Mouse (Mus musculus) midbrain, embryonic 15.5 days (tissue): ENCODE results near the gene Ccdc34. TPM values are rescaled to one million over a fixed set of nuclear protein-coding genes. Genes with fewer than 3 reads are reported as not detected.
A peak's percentile ranks its signal among the peaks of the same experiment; 100 is the strongest.

ENCODE experiments used
- ATAC-seq: fragments of 200-750 bp; cut with Nextera tagmentation; replicated peaks from 2 replicates; pipeline ENCODE4 v1.8.0; 2017; ENCODE audit warnings: moderate TSS enrichment
- H3K27ac ChIP-seq: fragments of 300-500 bp; sonication (generic); 2 replicates; pipeline ENCODE4 v1.5.1; 2015; ENCODE audit warnings: mild to moderate bottlenecking, inconsistent platforms
- H3K27me3 ChIP-seq: fragments of 300-500 bp; sonication (generic); replicated peaks from 2 replicates; pipeline ENCODE4 v1.6.1; 2015; ENCODE audit warnings: inconsistent platforms
- H3K36me3 ChIP-seq: fragments of 300-500 bp; sonication (generic); replicated peaks from 2 replicates; pipeline ENCODE4 v1.6.1; 2015; ENCODE audit warnings: inconsistent platforms
- H3K4me1 ChIP-seq: fragments of 300-500 bp; sonication (generic); 2 replicates; pipeline ENCODE4 v1.6.1; 2015; ENCODE audit warnings: inconsistent platforms
- H3K4me2 ChIP-seq: fragments of 300-500 bp; sonication (generic); 2 replicates; pipeline ENCODE4 v1.6.1; 2015; ENCODE audit warnings: inconsistent platforms, mild to moderate bottlenecking, moderate library complexity
- H3K4me3 ChIP-seq: fragments of 300-500 bp; sonication (generic); 2 replicates; pipeline ENCODE4 v1.5.1; 2015; ENCODE audit warnings: mild to moderate bottlenecking, inconsistent platforms
- H3K9ac ChIP-seq: fragments of 300-500 bp; sonication (generic); 2 replicates; pipeline ENCODE4 v1.6.1; 2015; ENCODE audit warnings: mild to moderate bottlenecking, inconsistent platforms
- H3K9me3 ChIP-seq: fragments of 300-500 bp; sonication (generic); 2 replicates; pipeline ENCODE4 v1.6.1; 2016; ENCODE audit warnings: inconsistent platforms
- WGBS: fragments of 180-500 bp; shearing (Covaris S2); methylation state at CpG from one replicate; pipeline ENCODE4 v1.1.7; 2015; ENCODE audit warnings: mixed read lengths; 5-methylcytosine and 5-hydroxymethylcytosine counted together
- polyA plus RNA-seq: library from polyadenylated mRNA; unstranded; fragments of >200 nt; fragmentation: Nextera tagmentation; extraction: Ambion mirVana; gene quantifications from 2 replicates; pipeline ENCODE4 v1.2.1, GENCODE M21; 2015

Gene Ccdc34
- 29.8 and 30.2 TPM in 2 replicates for polyA plus RNA-seq

DNA sequence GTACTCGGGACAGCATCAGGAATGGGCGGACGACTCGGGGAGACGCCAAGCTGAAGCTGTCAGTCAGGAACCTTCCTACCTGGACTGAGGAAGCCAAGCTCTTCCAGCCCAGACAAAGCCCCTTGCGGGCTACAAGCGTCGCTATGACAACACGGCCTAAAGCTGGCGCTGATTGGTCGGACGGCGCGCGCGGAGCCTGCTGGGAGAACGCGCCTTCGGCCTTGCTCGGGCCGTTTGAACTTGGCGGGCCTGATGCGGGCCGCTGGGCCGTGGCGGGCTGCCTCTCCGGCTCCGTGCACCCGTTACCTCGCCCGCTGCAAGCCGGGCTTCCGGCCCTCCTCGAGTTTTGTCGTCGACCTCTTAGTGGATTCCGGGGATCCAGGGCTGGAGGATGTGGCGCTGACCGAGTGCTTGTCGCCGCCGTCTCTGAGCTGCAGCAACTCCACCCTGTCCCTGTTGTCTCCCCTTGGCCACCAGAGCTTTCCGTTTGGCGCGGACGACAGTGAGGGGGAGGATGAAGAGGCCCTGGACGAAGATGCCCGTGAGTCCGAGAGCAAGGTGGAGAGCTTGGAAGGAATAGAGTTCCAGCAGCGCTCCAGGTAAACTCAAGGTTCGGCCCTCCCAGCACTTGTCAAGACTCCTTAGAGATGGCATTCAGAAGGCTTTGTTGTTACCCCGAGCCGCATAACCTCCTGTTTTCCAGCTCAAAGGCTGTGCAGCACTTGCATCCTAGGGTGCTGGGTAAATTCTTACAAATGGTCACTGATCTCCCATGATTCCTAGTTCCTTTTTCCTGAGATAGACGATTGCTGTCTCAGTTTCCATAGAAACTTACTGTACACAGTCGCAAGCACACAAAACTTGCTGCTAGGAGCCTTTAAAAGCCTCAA, at the start of gene Ccdc34:
Gene Ccdc34 (plus strand): TSS at position 202 of the 890 bp plus-strand sequence.
- ATAC-seq, result peak; percentile 100
- H3K9ac ChIP-seq, result peak within 1 kb of the TSS; percentile 86
- WGBS, result under 1% methylated on average over 55 of the region's 55 CpGs
- no peaks in the 10 kb centered on the region for H3K27me3 ChIP-seq
- no peaks in the 10 kb centered on the region for H3K9me3 ChIP-seq
- peaks cover 33% of the 10 kb centered on the region for H3K4me1 ChIP-seq
- peak within 1 kb of the TSS; percentile 66 for H3K4me2 ChIP-seq
- peak within 1 kb of the TSS; percentile 71 for H3K4me3 ChIP-seq
- 0 out of 2 replicates have a peak, but pooled peaks cover 6% of the 10 kb centered on the region for H3K36me3 ChIP-seq
- peak within 1 kb of the TSS; percentile 86 for H3K27ac ChIP-seq

DNA sequence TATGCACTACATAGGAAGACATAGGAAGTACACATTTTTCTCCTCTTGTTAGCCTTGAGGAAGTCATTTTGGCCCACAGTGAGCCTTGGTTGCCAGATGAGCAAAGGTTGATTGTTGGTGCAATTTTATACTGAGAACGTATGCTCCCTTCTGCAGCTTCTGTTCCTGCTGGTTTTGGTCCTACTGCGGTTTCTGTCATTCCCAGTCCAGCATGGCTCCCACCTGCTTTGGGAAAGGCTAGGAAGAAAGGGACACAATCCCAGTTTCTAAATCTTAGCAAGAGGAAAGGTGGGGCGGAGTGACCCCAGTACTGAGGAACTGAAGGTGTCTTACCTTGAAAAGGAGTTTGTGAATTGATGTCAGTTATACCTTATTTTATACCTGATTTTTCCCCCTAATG, 48.2 kb upstream of the Ccdc34 start:
- no peaks in the 10 kb centered on the region for H3K9me3 ChIP-seq
- H3K27me3 ChIP-seq, result no peaks in the 10 kb centered on the region
- no peak overlapping the region for H3K4me3 ChIP-seq
- H3K36me3 ChIP-seq, result no peaks in the 10 kb centered on the region
- WGBS, result 93% methylated on average over 3 of the region's 3 CpGs
- ATAC-seq, result no peak
- H3K4me1 ChIP-seq, result no peaks in the 10 kb centered on the region
- H3K4me2 ChIP-seq, result no peak overlapping the region
- no peak overlapping the region for H3K9ac ChIP-seq
- no peak overlapping the region for H3K27ac ChIP-seq

DNA sequence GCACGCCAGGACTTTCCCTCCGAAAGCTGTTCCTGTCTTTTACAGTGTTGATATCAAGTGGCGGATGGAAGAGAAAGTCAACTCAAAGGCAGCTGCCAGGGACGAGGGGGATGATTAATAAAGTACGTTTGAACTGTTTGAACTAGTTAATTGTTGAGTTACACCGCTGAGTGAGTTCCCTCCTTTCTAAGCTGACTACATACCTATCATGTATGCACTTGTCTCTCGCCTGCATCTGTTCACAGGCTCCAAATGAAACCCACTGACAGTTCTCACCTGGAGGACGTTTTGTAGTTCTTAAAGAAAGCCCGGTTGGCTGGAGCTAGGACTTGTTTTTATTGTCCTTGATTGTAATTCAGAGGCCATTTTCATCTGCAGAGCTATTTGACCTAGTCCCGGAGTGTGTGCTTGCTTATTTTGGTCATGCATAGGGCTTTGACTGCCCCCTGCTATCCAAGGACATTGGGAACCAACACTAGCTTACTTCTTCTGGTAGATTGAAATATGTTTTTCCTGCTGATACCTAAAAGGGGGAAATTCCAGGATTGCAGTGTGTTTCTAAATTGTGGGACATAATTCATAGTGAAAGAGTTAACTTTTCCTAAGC, 47.6 kb upstream of the Ccdc34 start:
- H3K36me3 ChIP-seq, result no peaks in the 10 kb centered on the region
- 76% methylated on average over 10 of the region's 10 CpGs for WGBS
- no peaks in the 10 kb centered on the region for H3K27me3 ChIP-seq
- no peaks in the 10 kb centered on the region for H3K9me3 ChIP-seq
- H3K9ac ChIP-seq, result no peak overlapping the region
- no peak for ATAC-seq
- no peaks in the 10 kb centered on the region for H3K4me1 ChIP-seq
- no peak overlapping the region for H3K27ac ChIP-seq
- no peak overlapping the region for H3K4me3 ChIP-seq
- H3K4me2 ChIP-seq, result no peak overlapping the region

DNA sequence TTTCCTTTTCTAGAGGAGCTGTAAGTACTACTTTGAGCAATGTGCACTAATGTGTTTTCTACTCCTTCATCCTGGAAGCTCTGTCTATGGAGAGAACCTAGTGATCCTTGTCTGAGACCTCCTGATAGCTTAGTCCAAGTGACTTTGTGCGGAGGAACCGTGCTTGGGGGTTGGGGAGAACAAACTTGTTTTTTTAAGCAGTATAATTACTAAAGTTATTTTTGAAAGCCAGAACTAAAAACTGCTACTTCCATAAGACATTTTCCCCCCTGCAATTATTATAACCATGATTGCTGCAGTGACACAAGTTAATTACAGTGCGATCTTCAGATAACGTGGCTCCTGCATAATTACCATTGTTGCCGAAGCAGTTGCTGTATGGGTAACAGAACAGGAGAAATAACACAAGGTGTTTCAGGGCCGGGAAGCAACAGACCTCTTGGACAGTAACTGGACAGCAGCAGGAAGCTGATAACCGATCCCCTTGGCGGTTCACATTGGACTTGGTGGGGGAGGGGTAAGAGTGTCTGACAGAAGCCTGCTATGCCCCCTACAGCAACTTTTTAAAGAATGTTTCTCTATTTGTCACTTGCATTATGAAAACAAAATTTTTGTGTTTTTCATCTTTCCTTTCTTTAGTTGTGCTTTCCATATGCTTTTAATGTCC, 46.7 kb upstream of the Ccdc34 start:
- WGBS, result 71% methylated on average over 8 of the region's 8 CpGs
- H3K4me3 ChIP-seq, result no peak overlapping the region
- no peaks in the 10 kb centered on the region for H3K9me3 ChIP-seq
- H3K4me2 ChIP-seq, result no peak overlapping the region
- H3K27me3 ChIP-seq, result no peaks in the 10 kb centered on the region
- ATAC-seq, result no peak
- no peaks in the 10 kb centered on the region for H3K4me1 ChIP-seq
- H3K27ac ChIP-seq, result no peak overlapping the region
- no peaks in the 10 kb centered on the region for H3K36me3 ChIP-seq
- H3K9ac ChIP-seq, result no peak overlapping the region

DNA sequence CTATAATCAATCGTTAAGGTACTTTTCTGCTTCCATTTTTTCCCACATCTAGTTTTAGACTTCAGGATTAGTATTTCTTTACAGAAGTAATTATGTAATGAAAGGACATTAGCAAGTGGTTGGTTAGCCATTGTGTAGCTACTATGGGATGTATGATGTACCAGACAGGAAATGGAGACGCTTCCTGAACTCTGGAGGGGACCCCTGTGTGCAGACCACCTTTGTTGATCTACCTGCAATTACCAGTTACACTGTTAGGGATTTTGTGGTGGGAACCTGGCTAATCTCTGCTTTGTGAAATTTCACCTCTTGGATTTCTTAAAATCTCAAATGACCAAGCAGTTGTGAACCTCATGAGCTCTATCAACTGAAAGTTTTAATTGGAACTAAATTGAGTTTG, 45.3 kb upstream of the Ccdc34 start:
- no peaks in the 10 kb centered on the region for H3K36me3 ChIP-seq
- ATAC-seq, result no peak
- H3K4me2 ChIP-seq, result no peak overlapping the region
- no peaks in the 10 kb centered on the region for H3K9me3 ChIP-seq
- H3K27ac ChIP-seq, result no peak overlapping the region
- H3K9ac ChIP-seq, result no peak overlapping the region
- H3K4me1 ChIP-seq, result no peaks in the 10 kb centered on the region
- WGBS, result 85% methylated on average over 2 of the region's 2 CpGs
- H3K27me3 ChIP-seq, result no peaks in the 10 kb centered on the region
- H3K4me3 ChIP-seq, result no peak overlapping the region

DNA sequence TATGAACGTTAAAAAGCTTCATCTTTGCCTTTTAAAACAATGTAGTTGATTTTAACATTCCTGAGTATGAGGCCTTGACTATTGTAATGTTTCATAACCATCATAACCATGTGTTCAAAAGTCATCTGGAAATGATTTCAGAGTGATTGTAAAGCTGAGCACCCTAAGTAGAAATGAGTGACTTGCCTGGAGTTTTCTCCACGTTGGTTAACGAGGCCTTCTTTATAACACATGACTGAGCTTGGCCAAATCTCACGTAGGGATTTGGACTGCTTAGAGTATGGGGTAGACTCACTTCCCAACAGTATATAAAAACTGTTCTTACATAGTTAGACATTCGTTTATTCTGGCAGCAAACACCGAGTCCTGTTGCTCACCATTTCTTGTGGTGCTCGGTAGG, 44.7 kb upstream of the Ccdc34 start:
- ATAC-seq, result no peak
- Histone ChIP-seq H3K9me3 (no peaks in the 10 kb centered on the region), H3K4me1 (no peaks in the 10 kb centered on the region), H3K9ac (no peak overlapping the region), H3K27ac (no peak overlapping the region), H3K36me3 (no peaks in the 10 kb centered on the region), H3K27me3 (no peaks in the 10 kb centered on the region), H3K4me3 (no peak overlapping the region), H3K4me2 (no peak overlapping the region)
- WGBS, result 78% methylated on average over 7 of the region's 7 CpGs

DNA sequence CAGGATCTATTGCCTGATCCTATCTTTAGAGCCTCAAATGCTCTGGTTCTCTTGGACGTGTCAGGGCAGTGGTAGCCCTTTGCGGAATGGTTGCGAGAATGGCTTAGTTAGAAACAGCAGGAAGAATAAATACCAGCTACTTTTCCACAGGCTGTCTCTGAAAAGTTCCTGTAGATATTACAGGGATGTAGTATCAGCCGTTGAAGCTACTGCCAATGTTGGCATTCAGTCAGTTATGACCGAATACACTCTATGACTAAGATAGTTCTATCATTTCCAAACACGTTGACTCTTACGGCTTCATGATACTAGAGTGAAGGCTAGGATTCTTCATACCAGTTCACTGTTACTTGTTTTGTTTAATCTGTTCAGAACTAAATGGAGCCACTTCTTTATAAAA, 42.8 kb upstream of the Ccdc34 start:
- Histone ChIP-seq H3K27me3 (no peaks in the 10 kb centered on the region), H3K36me3 (no peaks in the 10 kb centered on the region), H3K4me3 (no peak overlapping the region), H3K4me2 (no peak overlapping the region), H3K4me1 (no peaks in the 10 kb centered on the region), H3K27ac (no peak overlapping the region), H3K9ac (no peak overlapping the region), H3K9me3 (no peaks in the 10 kb centered on the region)
- 97% methylated on average over 7 of the region's 7 CpGs for WGBS
- ATAC-seq, result no peak

DNA sequence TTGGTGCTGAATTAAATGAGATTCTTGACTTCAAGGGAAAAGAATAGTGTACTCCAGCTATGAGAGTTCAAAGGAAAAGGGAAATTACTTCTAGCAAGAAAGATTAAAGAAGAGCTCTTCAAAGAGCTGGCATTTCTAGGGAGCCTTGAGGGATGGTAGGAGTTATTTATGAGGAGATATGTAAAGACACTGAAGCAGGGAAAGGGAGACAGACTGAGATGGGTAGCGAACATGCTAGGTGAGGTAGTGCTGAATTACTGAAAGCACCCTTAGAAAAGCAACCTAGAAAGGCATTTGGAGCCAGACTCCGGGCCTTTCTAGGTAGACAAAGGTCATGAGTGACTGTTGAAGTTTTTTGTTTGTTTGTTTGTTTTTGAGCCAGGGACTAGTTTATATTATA, 41.4 kb upstream of the Ccdc34 start:
- no peak overlapping the region for H3K27ac ChIP-seq
- no peaks in the 10 kb centered on the region for H3K4me1 ChIP-seq
- no peaks in the 10 kb centered on the region for H3K27me3 ChIP-seq
- no peaks in the 10 kb centered on the region for H3K9me3 ChIP-seq
- no peak overlapping the region for H3K9ac ChIP-seq
- WGBS, result 85% methylated on average over 2 of the region's 2 CpGs
- ATAC-seq, result no peak; the same call in none of the 2 replicates
- H3K4me2 ChIP-seq, result no peak overlapping the region
- H3K4me3 ChIP-seq, result no peak overlapping the region
- no peaks in the 10 kb centered on the region for H3K36me3 ChIP-seq

DNA sequence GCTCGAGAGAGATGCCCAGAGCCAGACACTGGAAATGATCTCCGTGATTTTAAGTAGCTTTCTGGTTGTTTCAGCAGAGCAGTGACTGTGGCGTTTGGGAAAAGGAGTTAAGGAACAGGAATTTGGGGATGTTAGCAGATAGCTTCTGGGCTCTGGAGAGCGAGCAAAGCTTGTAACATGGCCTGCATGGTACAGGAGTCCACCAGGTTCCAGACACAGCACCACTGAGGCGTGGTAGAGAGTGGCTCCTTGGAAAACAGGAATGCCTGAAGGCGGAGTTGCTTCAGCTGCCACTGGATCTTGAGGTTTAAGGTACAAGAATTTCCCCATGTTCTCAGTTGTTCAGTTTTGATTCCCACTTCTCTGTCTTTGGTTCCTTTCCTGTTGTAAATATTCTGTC, 40.3 kb upstream of the Ccdc34 start:
- H3K9me3 ChIP-seq, result no peaks in the 10 kb centered on the region
- H3K4me3 ChIP-seq, result no peak overlapping the region
- WGBS, result 86% methylated on average over 6 of the region's 6 CpGs
- H3K4me2 ChIP-seq, result no peak overlapping the region
- H3K27ac ChIP-seq, result no peak overlapping the region
- H3K9ac ChIP-seq, result no peak overlapping the region
- H3K27me3 ChIP-seq, result no peaks in the 10 kb centered on the region
- no peaks in the 10 kb centered on the region for H3K4me1 ChIP-seq
- no peaks in the 10 kb centered on the region for H3K36me3 ChIP-seq
- ATAC-seq, result no peak

DNA sequence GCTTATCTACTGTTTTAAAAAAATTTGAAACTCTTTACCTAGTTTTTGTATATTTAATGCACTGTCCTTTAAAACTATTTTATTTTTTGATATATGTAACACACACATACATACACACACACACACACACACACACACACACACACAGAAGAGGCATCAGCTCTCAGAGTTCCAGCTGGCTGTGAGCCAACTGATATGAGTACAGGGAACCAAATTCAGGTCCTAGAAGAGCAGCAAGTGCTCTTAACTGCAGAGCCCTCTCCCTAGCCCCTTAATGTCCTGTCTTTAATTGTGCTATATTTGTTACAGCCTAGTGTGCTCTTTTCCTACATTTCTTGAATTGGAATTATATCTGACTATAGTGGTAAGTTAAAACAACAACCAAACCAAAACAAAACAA, 38.4 kb upstream of the Ccdc34 start:
- no peaks in the 10 kb centered on the region for H3K27me3 ChIP-seq
- no peaks in the 10 kb centered on the region for H3K36me3 ChIP-seq
- no peak overlapping the region for H3K4me3 ChIP-seq
- H3K4me1 ChIP-seq, result no peaks in the 10 kb centered on the region
- no peak overlapping the region for H3K9ac ChIP-seq
- no peak overlapping the region for H3K4me2 ChIP-seq
- H3K27ac ChIP-seq, result no peak overlapping the region
- H3K9me3 ChIP-seq, result no peaks in the 10 kb centered on the region
- no peak for ATAC-seq

DNA sequence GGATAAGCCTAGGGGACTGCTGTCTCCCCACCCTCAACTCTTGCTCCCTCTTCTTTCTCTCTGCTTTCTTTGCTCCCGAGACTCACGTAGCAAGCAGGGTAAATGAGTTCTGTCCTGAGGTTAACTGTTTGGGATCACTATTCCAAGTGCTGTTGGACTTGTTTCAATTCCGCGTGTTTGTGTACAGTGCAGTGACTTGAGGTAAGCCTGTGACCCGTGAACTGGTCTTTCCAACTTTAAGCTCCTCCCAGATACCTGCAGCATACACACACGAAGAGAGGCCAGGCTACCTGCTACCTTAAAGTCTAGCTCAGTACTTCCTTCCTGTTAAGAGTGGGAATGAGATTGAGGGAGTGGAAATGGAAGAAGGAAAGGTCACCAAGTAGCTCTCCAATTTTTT, 34.2 kb upstream of the Ccdc34 start:
- Histone ChIP-seq H3K27ac (no peak overlapping the region), H3K27me3 (no peaks in the 10 kb centered on the region), H3K4me2 (no peak overlapping the region), H3K4me3 (no peak overlapping the region), H3K36me3 (no peaks in the 10 kb centered on the region), H3K4me1 (no peaks in the 10 kb centered on the region), H3K9ac (no peak overlapping the region), H3K9me3 (no peaks in the 10 kb centered on the region)
- no peak for ATAC-seq
- WGBS, result 93% methylated on average over 6 of the region's 6 CpGs

DNA sequence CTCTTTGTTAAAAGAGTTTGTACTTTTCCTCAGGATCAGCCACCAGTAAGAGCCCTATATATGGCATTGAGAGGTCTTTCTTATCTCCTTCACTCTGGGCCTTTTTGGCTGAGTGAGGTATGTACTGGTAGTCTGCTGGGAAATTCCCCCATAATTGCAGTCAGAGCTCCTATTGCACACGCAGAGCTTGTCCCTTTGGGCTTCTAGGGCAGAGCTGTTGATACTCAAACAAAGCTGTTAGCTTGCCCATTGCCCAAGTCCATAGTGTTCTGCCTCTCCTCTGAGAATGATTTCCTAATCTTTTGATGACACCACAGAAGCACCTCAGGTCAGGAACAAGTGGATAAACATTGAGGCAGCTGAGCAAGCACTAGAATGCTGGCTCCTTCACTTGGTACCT, 32.7 kb upstream of the Ccdc34 start:
- H3K4me1 ChIP-seq, result 0 out of 2 replicates have a peak, but pooled peaks cover 5% of the 10 kb centered on the region
- ATAC-seq, result no peak
- H3K4me2 ChIP-seq, result no peak overlapping the region
- no peak overlapping the region for H3K9ac ChIP-seq
- no peaks in the 10 kb centered on the region for H3K9me3 ChIP-seq
- no peaks in the 10 kb centered on the region for H3K27me3 ChIP-seq
- WGBS, result 82% methylated on average over 1 of the region's 1 CpGs
- H3K4me3 ChIP-seq, result no peak overlapping the region
- no peak overlapping the region for H3K27ac ChIP-seq
- no peaks in the 10 kb centered on the region for H3K36me3 ChIP-seq
